Mouse (Mus musculus): Measurements from ENCODE around the gene Ice1. TPM values are rescaled to one million over a fixed set of nuclear protein-coding genes. Genes with fewer than 3 reads are reported as not detected.

Gene Ice1
- 59.7 and 60.1 TPM in 2 replicates for total RNA-seq (2014; rRNA removed)
- 18.7 and 21.5 TPM in 2 replicates for polyA plus RNA-seq (2015; fragmentation: Nextera tagmentation; extraction: Ambion mirVana)

DNA sequence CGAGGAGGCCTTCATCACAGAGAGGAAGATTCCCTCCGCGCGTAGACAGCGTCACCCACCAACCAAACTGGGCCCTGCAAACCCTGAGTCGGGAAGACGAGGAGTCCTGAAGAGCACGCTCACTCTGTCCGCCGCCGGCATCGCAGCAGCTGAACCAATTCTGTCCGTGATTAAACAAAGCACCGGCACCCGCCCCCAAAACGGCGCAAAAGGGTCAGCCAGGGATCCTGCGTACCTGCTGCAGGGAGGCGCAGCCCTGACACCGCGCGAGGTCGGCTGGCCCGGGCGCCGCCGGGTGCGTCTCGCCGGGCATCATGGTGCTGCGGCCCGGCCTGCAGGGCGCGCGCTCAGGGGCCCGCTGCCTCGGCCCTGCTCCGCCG is at the start of gene Ice1:
Gene Ice1 (minus strand): TSS at position 353 of the 380 bp plus-strand sequence.
- 4% methylated on average over 32 of the region's 39 CpGs for WGBS
- H3K4me1 ChIP-seq (ENCODE audit: insufficient read depth, low read length): peaks cover 12% of the 10 kb centered on the region
- peak within 1 kb of the TSS; percentile 89 for H3K4me2 ChIP-seq (ENCODE audit: low read depth, low read length)
- H3K36me3 ChIP-seq (ENCODE audit: insufficient read depth, low read length): no peaks in the 10 kb centered on the region
- ATAC-seq (peak; percentile 70), DNase-seq (ENCODE audit: low spot score) (peak; percentile 58)
- H3K27ac ChIP-seq: peak within 1 kb of the TSS; percentile 92
- peak within 1 kb of the TSS; percentile 95 for H3K9ac ChIP-seq (replicated peaks; ENCODE audit: low read length)
- H3K27me3 ChIP-seq (ENCODE audit: insufficient read depth, low read length): no peaks in the 10 kb centered on the region
- TF ChIP-seq CTCF (IDR thresholded peaks at IDR 0.05; ENCODE audit: low read depth): no peak
- peak within 1 kb of the TSS; percentile 93 for H3K4me3 ChIP-seq (ENCODE audit: low read length)
- H3K9me3 ChIP-seq (ENCODE audit: low read length): no peaks in the 10 kb centered on the region

DNA sequence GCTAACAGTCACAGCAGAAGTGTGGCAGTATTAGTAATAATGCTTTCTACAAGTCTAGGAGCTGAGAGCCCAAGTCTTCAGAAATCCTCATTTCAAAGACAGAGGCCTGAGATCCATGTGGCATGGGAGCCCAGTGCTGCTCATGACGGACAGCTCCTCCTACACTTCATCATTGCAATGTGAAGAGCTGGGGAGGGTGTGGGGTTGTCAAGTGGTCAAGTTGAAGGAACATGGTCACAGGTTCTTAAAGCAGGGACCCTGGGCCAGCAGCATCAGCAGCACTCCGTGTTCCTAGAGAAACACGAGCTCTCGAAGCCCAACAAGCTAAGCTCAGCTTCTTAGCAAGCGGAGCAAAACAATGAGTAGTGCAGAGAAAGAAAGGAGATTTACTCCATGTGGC is 48.4 kb upstream of the Ice1 start:
- no peaks in the 10 kb centered on the region for H3K9me3 ChIP-seq (ENCODE audit: low read length)
- H3K27ac ChIP-seq: no peak overlapping the region
- no peak for DNase-seq (ENCODE audit: low spot score)
- ATAC-seq: no peak
- WGBS: 84% methylated on average over 5 of the region's 5 CpGs
- H3K27me3 ChIP-seq (ENCODE audit: insufficient read depth, low read length): no peaks in the 10 kb centered on the region
- H3K36me3 ChIP-seq (ENCODE audit: insufficient read depth, low read length): no peaks in the 10 kb centered on the region
- no peak overlapping the region for H3K9ac ChIP-seq (replicated peaks; ENCODE audit: low read length)
- TF ChIP-seq CTCF (IDR thresholded peaks at IDR 0.05; ENCODE audit: low read depth): no peak
- no peak overlapping the region for H3K4me3 ChIP-seq (ENCODE audit: low read length)
- no peaks in the 10 kb centered on the region for H3K4me1 ChIP-seq (ENCODE audit: insufficient read depth, low read length)
- no peak overlapping the region for H3K4me2 ChIP-seq (ENCODE audit: low read depth, low read length)

DNA sequence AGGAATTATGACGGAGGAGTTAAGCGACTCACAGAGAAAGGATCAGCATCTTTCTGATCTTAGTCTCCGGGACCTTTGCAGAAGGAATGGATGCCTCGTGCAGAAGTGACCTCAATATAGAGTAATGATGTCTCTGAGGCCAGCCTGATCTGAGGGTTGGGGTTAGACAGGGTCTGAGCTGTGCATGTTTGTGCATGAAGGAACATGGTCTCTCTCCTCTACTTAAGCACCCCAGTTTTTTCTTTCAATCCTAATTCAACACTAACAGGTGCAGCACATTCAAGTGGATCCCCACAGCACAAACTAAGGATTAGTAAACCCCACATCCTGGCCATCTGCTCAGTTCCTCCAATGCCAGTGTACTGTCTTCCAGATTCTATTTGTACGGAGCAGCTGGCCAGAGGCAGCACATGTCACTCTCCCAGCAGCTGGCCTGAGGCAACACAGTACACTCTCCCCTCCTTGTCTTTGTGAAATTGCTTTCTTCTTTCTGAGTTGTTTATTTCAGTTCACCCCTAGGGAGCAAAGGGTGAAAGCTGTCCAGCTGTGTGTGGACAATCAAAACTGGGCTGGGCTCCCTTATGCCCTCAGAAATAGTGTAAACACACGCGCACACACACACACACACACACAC is 47.7 kb upstream of the Ice1 start:
- Histone ChIP-seq H3K4me1 (ENCODE audit: insufficient read depth, low read length) (no peaks in the 10 kb centered on the region), H3K9ac (replicated peaks; ENCODE audit: low read length) (no peak overlapping the region), H3K27ac (no peak overlapping the region), H3K9me3 (ENCODE audit: low read length) (no peaks in the 10 kb centered on the region), H3K4me3 (ENCODE audit: low read length) (no peak overlapping the region), H3K36me3 (ENCODE audit: insufficient read depth, low read length) (no peaks in the 10 kb centered on the region), H3K27me3 (ENCODE audit: insufficient read depth, low read length) (no peaks in the 10 kb centered on the region), H3K4me2 (ENCODE audit: low read depth, low read length) (no peak overlapping the region)
- ATAC-seq (peak; percentile 47; the same call in 1 of the 2 replicates), DNase-seq (ENCODE audit: low spot score) (peak; percentile 22)
- whole genome bisulfite sequencing: 57% methylated on average over 7 of the region's 7 CpGs
- TF ChIP-seq CTCF (IDR thresholded peaks at IDR 0.05; ENCODE audit: low read depth): no peak

DNA sequence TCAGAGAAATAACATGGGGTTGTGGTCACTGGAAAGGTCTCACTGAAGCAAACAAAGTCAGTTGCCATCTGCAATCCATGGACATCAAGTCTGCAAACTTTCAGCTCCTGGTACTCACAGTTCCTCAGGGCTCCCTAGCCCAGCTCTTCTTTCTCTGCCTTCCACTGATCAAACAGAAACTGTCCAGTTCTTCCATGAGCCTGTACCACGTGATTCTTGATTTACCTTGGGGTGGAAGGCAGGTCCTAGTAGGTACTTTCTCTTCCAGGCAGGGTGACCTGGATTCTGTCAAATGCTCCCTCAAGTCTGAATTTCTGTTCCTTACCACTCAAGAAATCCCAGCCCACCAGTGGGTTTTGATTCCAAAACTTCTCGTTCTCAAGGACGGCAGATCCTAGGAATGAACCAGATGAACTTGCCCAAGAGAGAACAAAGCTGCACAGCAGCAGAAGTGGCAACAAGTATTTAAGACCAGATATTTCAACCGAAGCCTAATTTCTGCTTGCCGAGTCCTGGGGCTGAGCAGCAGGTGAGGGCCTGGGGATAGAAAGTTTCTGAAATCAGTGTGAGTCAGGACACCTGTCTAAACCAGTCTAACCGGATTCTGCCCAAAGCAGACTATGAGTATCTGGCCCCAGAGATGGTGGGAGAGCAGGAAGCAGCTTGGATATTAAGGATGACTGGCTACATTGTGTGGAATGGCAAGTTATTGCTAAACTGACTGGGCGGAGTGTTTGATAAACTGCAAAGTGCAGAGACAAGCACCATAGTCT is 44.2 kb upstream of the Ice1 start:
- no peak for DNase-seq (ENCODE audit: low spot score)
- Histone ChIP-seq H3K27ac (no peak overlapping the region), H3K9ac (replicated peaks; ENCODE audit: low read length) (no peak overlapping the region), H3K4me1 (ENCODE audit: insufficient read depth, low read length) (no peaks in the 10 kb centered on the region), H3K4me3 (ENCODE audit: low read length) (no peak overlapping the region), H3K36me3 (ENCODE audit: insufficient read depth, low read length) (no peaks in the 10 kb centered on the region), H3K27me3 (ENCODE audit: insufficient read depth, low read length) (no peaks in the 10 kb centered on the region), H3K4me2 (ENCODE audit: low read depth, low read length) (no peak overlapping the region), H3K9me3 (ENCODE audit: low read length) (no peaks in the 10 kb centered on the region)
- no peak for ATAC-seq
- no peak for TF ChIP-seq CTCF (IDR thresholded peaks at IDR 0.05; ENCODE audit: low read depth)
- WGBS: 89% methylated on average over 7 of the region's 7 CpGs

DNA sequence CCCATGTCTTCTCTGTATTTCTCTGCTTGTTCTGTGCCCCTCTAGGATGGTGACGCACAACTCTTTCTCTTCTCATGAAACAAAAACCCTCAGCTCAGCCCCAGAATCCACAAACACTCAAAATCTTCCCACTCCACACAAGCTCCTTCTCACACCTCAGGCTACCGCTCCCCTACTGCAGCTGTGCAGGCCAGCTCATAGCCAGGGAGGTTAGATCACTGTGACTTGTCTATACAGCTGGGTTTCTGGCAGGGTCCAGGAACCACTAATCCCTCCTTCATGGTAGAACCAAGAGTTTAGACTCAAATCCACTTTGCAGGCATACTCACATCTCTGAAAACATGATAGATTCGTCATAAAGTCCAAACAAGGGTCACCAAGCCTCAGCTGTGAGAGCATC is 42.9 kb upstream of the Ice1 start:
- Histone ChIP-seq H3K9ac (replicated peaks; ENCODE audit: low read length) (no peak overlapping the region), H3K36me3 (ENCODE audit: insufficient read depth, low read length) (no peaks in the 10 kb centered on the region), H3K9me3 (ENCODE audit: low read length) (no peaks in the 10 kb centered on the region), H3K4me2 (ENCODE audit: low read depth, low read length) (no peak overlapping the region), H3K4me3 (ENCODE audit: low read length) (no peak overlapping the region), H3K27me3 (ENCODE audit: insufficient read depth, low read length) (no peaks in the 10 kb centered on the region), H3K27ac (no peak overlapping the region), H3K4me1 (ENCODE audit: insufficient read depth, low read length) (no peaks in the 10 kb centered on the region)
- ATAC-seq: no peak
- 89% methylated on average over 3 of the region's 3 CpGs for WGBS
- TF ChIP-seq CTCF (IDR thresholded peaks at IDR 0.05; ENCODE audit: low read depth): no peak
- no peak for DNase-seq (ENCODE audit: low spot score)

DNA sequence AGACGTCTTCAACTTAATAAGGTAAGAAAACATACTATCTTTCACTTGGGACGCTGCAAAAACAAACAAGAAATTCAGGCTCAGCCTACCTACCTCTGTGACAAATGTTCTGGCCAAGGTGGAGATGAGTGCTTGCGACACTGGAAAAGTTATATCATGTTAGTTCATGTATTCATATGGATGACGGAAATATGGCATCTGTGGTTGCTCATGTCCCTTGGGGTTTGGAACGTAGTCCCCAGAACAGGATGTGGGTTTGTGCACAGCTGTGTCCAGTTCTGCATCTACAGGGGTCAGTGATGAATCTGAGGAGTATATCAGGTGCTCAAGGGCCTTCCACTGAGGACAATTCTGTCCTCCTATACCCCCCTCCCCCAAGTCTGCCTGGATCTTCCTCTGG is 40.3 kb upstream of the Ice1 start:
- 91% methylated on average over 5 of the region's 5 CpGs for WGBS
- ATAC-seq: no peak
- Histone ChIP-seq H3K9ac (replicated peaks; ENCODE audit: low read length) (no peak overlapping the region), H3K9me3 (ENCODE audit: low read length) (no peaks in the 10 kb centered on the region), H3K4me2 (ENCODE audit: low read depth, low read length) (no peak overlapping the region), H3K27ac (no peak overlapping the region), H3K27me3 (ENCODE audit: insufficient read depth, low read length) (no peaks in the 10 kb centered on the region), H3K4me1 (ENCODE audit: insufficient read depth, low read length) (no peaks in the 10 kb centered on the region), H3K36me3 (ENCODE audit: insufficient read depth, low read length) (no peaks in the 10 kb centered on the region), H3K4me3 (ENCODE audit: low read length) (no peak overlapping the region)
- no peak for DNase-seq (ENCODE audit: low spot score)
- TF ChIP-seq CTCF (IDR thresholded peaks at IDR 0.05; ENCODE audit: low read depth): no peak

Measured in hindbrain, postnatal 0 days (tissue).